Mouse (Mus musculus) CD4-positive helper T cell, adult 2 months (primary cell): ENCODE results near the gene Unc5c.

ENCODE experiments used
- DNase-seq: peaks from one replicate; pipeline ENCODE4 v3.0.0-alpha.2; 2012; ENCODE audit warnings: low read depth, missing footprints, low spot score

The Unc5c gene

GRCm38 (mm10) chr3:141465104-141465705 lies at the start of gene Unc5c:
Unc5c (plus strand) TSS chr3:141465216.
- no peak for DNase-seq

- no peak for DNase-seq
Observed at GRCm38 (mm10) chr3:141457475-141457874, 7.5 kb upstream of the Unc5c start.

- no peak for DNase-seq
Observed at GRCm38 (mm10) chr3:141462482-141462881, 2.5 kb upstream of the Unc5c start.

GRCm38 (mm10) chr3:141464691-141465103 lies 319 bp upstream of the Unc5c start:
- no peak for DNase-seq

- DNase-seq: no peak
Observed at GRCm38 (mm10) chr3:141466061-141466460, 1.0 kb downstream of the Unc5c start.

GRCm38 (mm10) chr3:141466727-141467335 lies 1.8 kb downstream of the Unc5c start:
- DNase-seq: no peak

- no peak for DNase-seq
Observed at GRCm38 (mm10) chr3:141469338-141469737, 4.3 kb downstream of the Unc5c start.

- DNase-seq: no peak
Observed at GRCm38 (mm10) chr3:141473205-141473604, 8.2 kb downstream of the Unc5c start.

- DNase-seq: no peak
Observed at GRCm38 (mm10) chr3:141475389-141475788, 10.4 kb downstream of the Unc5c start.

GRCm38 (mm10) chr3:141475919-141476318 lies 10.9 kb downstream of the Unc5c start:
- no peak for DNase-seq

GRCm38 (mm10) chr3:141476670-141477069 lies 11.7 kb downstream of the Unc5c start:
- no peak for DNase-seq

- DNase-seq: no peak
Observed at GRCm38 (mm10) chr3:141482465-141482864, 17.4 kb downstream of the Unc5c start.

- DNase-seq: no peak
Observed at GRCm38 (mm10) chr3:141483665-141484431, 18.8 kb downstream of the Unc5c start.

- no peak for DNase-seq
Observed at GRCm38 (mm10) chr3:141485218-141485617, 20.2 kb downstream of the Unc5c start.

GRCm38 (mm10) chr3:141490647-141491046 lies 25.6 kb downstream of the Unc5c start:
- DNase-seq: no peak

GRCm38 (mm10) chr3:141491272-141491950 lies 26.4 kb downstream of the Unc5c start:
- DNase-seq: no peak

GRCm38 (mm10) chr3:141491951-141492310 lies 26.9 kb downstream of the Unc5c start:
- DNase-seq: no peak

- no peak for DNase-seq
Observed at GRCm38 (mm10) chr3:141493000-141493399, 28.0 kb downstream of the Unc5c start.

- DNase-seq: no peak
Observed at GRCm38 (mm10) chr3:141498348-141499056, 33.5 kb downstream of the Unc5c start.

- no peak for DNase-seq
Observed at GRCm38 (mm10) chr3:141501845-141502505, 37.0 kb downstream of the Unc5c start.

- no peak for DNase-seq
Observed at GRCm38 (mm10) chr3:141503331-141503730, 38.3 kb downstream of the Unc5c start.
